8 mouse cellular contexts compared by ENCODE assay signal in genomic region chr2:20547349-20547677, GRCm38 (mm10).
A peak's percentile ranks its signal among the peaks of the same experiment; 100 is the strongest.
DNase-seq lines count a peak whose midpoint lies in the region; ATAC-seq lines count a peak whose summit lies in the region.

No protein-coding gene starts in this region.

- DNase-seq in heart, postnatal 4 days, result no peak
- peak; percentile 30 for DNase-seq in limb, embryonic 11.5 days (ENCODE audit: low spot score)
- DNase-seq in MN1 (ENCODE audit: low spot score), result no peak
- DNase-seq in ovary, postnatal 14 days (ENCODE audit: low spot score), result no peak
- DNase-seq in layer of hippocampus, adult 9-10 months (ENCODE audit: low spot score), result no peak

- peak overlapping the region; percentile 15 to 29; a peak in 3 of 4 replicates for H3K4me3 ChIP-seq in heart, embryonic 14.5 days (ENCODE audit: control insufficient read depth in 1 of 2, insufficient read depth in 1 of 2, low read depth in 1 of 2, low read length in 2 of 2)
- H3K4me3 ChIP-seq in forebrain, embryonic 16.5 days (replicated peaks; ENCODE audit: low read length), result peak overlapping the region; percentile 28
- H3K4me3 ChIP-seq in limb, embryonic 11.5 days (ENCODE audit: low read depth, low read length), result no peak overlapping the region
- peak overlapping the region; percentile 20 for H3K4me3 ChIP-seq in midbrain, embryonic 16.5 days (ENCODE audit: low read depth, low read length)

- H3K9ac ChIP-seq in heart, embryonic 14.5 days (ENCODE audit: low read length), result peak overlapping the region; percentile 2; the same call in 1 of the 2 replicates
- H3K9ac ChIP-seq in forebrain, embryonic 16.5 days (replicated peaks; ENCODE audit: low read depth, low read length), result no peak overlapping the region
- H3K9ac ChIP-seq in limb, embryonic 11.5 days (ENCODE audit: low read length), result no peak overlapping the region
- no peak overlapping the region for H3K9ac ChIP-seq in midbrain, embryonic 16.5 days (ENCODE audit: low read depth, low read length)

- 17% methylated on average over 5 of the region's 5 CpGs for WGBS in heart, embryonic 14.5 days
- WGBS in forebrain, embryonic 16.5 days, result under 1% methylated on average over 5 of the region's 5 CpGs
- WGBS in limb, embryonic 11.5 days, result 9% methylated on average over 5 of the region's 5 CpGs
- WGBS in midbrain, embryonic 16.5 days, result 11% methylated on average over 5 of the region's 5 CpGs

- H3K36me3 ChIP-seq in heart, embryonic 14.5 days (ENCODE audit: control insufficient read depth, insufficient read depth, low read length), result no peaks in the 10 kb centered on the region
- H3K36me3 ChIP-seq in forebrain, embryonic 16.5 days (ENCODE audit: control insufficient read depth, insufficient read depth), result no peaks in the 10 kb centered on the region
- no peaks in the 10 kb centered on the region for H3K36me3 ChIP-seq in limb, embryonic 11.5 days (ENCODE audit: control insufficient read depth, insufficient read depth, low read length)
- no peaks in the 10 kb centered on the region for H3K36me3 ChIP-seq in midbrain, embryonic 16.5 days (ENCODE audit: control insufficient read depth, insufficient read depth, low read length)

- H3K27me3 ChIP-seq in heart, embryonic 14.5 days (ENCODE audit: control insufficient read depth, insufficient read depth, low read length), result no peaks in the 10 kb centered on the region
- H3K27me3 ChIP-seq in forebrain, embryonic 16.5 days (replicated peaks; ENCODE audit: control insufficient read depth, insufficient read depth, low read length), result no peaks in the 10 kb centered on the region
- H3K27me3 ChIP-seq in limb, embryonic 11.5 days (ENCODE audit: control insufficient read depth, insufficient read depth, low read length), result no peaks in the 10 kb centered on the region
- H3K27me3 ChIP-seq in midbrain, embryonic 16.5 days (ENCODE audit: control insufficient read depth, insufficient read depth, low read depth, low read length), result no peaks in the 10 kb centered on the region

- no peak overlapping the region for H3K27ac ChIP-seq in heart, embryonic 14.5 days (replicated peaks in 1 of 2; ENCODE audit: control insufficient read depth in 1 of 2, insufficient read depth in 1 of 2, low read depth in 2 of 2, low read length in 2 of 2)
- peak overlapping the region; percentile 66 for H3K27ac ChIP-seq in forebrain, embryonic 16.5 days (ENCODE audit: low read length)
- no peak overlapping the region for H3K27ac ChIP-seq in limb, embryonic 11.5 days (replicated peaks; ENCODE audit: low read depth, low read length)
- H3K27ac ChIP-seq in midbrain, embryonic 16.5 days (ENCODE audit: low read length), result no peak overlapping the region

- ATAC-seq in heart, embryonic 14.5 days (ENCODE audit: insufficient number of reproducible peaks, insufficient read depth, low FRiP score, low read depth), result no peak
- ATAC-seq in forebrain, embryonic 16.5 days, result peak; percentile 39
- no peak for ATAC-seq in limb, embryonic 11.5 days (ENCODE audit: insufficient number of reproducible peaks, low FRiP score, low TSS enrichment, low read depth)
- ATAC-seq in midbrain, embryonic 16.5 days, result peak; percentile 61

- peak overlapping the region; percentile 60 for H3K4me2 ChIP-seq in heart, embryonic 14.5 days (ENCODE audit: low read length)
- H3K4me2 ChIP-seq in forebrain, embryonic 16.5 days (ENCODE audit: low read length), result peak overlapping the region; percentile 52
- peak overlapping the region; percentile 35; the same call in 1 of the 2 replicates for H3K4me2 ChIP-seq in limb, embryonic 11.5 days (ENCODE audit: low read depth, severe bottlenecking)
- peak overlapping the region; percentile 60 for H3K4me2 ChIP-seq in midbrain, embryonic 16.5 days (ENCODE audit: low read length)

- H3K9me3 ChIP-seq in heart, embryonic 14.5 days (ENCODE audit: control insufficient read depth, low read length), result 0 out of 2 replicates have a peak, but pooled peaks cover 4% of the 10 kb centered on the region
- no peaks in the 10 kb centered on the region for H3K9me3 ChIP-seq in forebrain, embryonic 16.5 days (ENCODE audit: control insufficient read depth, low read length)
- H3K9me3 ChIP-seq in limb, embryonic 11.5 days (ENCODE audit: control insufficient read depth, low read length), result no peaks in the 10 kb centered on the region
- H3K9me3 ChIP-seq in midbrain, embryonic 16.5 days (replicated peaks; ENCODE audit: control insufficient read depth, low read length, poor library complexity, severe bottlenecking), result no peaks in the 10 kb centered on the region

- H3K4me1 ChIP-seq in heart, embryonic 14.5 days (ENCODE audit: control insufficient read depth in 2 of 2, insufficient read depth in 2 of 2, low read length in 2 of 2), result peaks cover 6 to 12% of the 10 kb centered on the region in 2 experiments
- peaks cover 32% of the 10 kb centered on the region for H3K4me1 ChIP-seq in forebrain, embryonic 16.5 days (replicated peaks; ENCODE audit: control insufficient read depth, insufficient read depth, low read length)
- H3K4me1 ChIP-seq in limb, embryonic 11.5 days (ENCODE audit: control insufficient read depth, insufficient read depth, low read length), result no peaks in the 10 kb centered on the region
- H3K4me1 ChIP-seq in midbrain, embryonic 16.5 days (ENCODE audit: control insufficient read depth, insufficient read depth, low read length), result peaks cover 21% of the 10 kb centered on the region

Comparison
In these comparisons a context has a peak if more than half of its experiments do, and no peak if none do; other contexts are left out.
1. ATAC-seq: peak in forebrain, embryonic 16.5 days (single experiment) and midbrain, embryonic 16.5 days (single experiment); none in heart, embryonic 14.5 days (single experiment) and limb, embryonic 11.5 days (single experiment).
2. Peak in every context shown above with its lines, with median percentiles within 50 percentile points of each other: H3K4me2 ChIP-seq.